Mouse (Mus musculus) liver, embryonic 11.5 days (tissue): ENCODE data around the gene Sidt2. TPM values are rescaled to one million over a fixed set of nuclear protein-coding genes. Genes with fewer than 3 reads are reported as not detected.

Experiments used
- ATAC-seq: fragments of 200-750 bp; cut with Nextera tagmentation; replicated peaks from 2 replicates; pipeline ENCODE4 v1.8.0; 2017; ENCODE audit warnings: moderate number of reproducible peaks, mild to moderate bottlenecking, moderate TSS enrichment, moderate library complexity; ENCODE audit not compliant: low FRiP score
- DNase-seq: peaks from one replicate; pipeline ENCODE4 v3.0.0-alpha.2; 2017; ENCODE audit warnings: low spot score
- H3K27ac ChIP-seq: fragments of 300-500 bp; sonication (generic); 2 replicates; pipeline ENCODE4 v1.5.1; 2014; ENCODE audit warnings: mild to moderate bottlenecking, low read depth, low read length, control low read depth
- H3K27me3 ChIP-seq: fragments of 300-500 bp; sonication (generic); replicated peaks from 2 replicates; pipeline ENCODE4 v1.6.1; 2014; ENCODE audit warnings: low read length, mixed read lengths; ENCODE audit not compliant: control insufficient read depth, insufficient read depth
- H3K36me3 ChIP-seq: fragments of 300-500 bp; sonication (generic); 2 replicates; pipeline ENCODE4 v1.6.1; 2014; ENCODE audit warnings: mild to moderate bottlenecking, low read length, moderate library complexity, mixed read lengths; ENCODE audit not compliant: control insufficient read depth, insufficient read depth
- H3K4me1 ChIP-seq: fragments of 300-500 bp; sonication (generic); replicated peaks from 2 replicates; pipeline ENCODE4 v1.6.1; 2014; ENCODE audit warnings: low read length, mixed read lengths; ENCODE audit not compliant: control insufficient read depth, insufficient read depth
- H3K4me2 ChIP-seq: fragments of 300-500 bp; sonication (generic); 2 replicates; pipeline ENCODE4 v1.6.1; 2014; ENCODE audit warnings: mild to moderate bottlenecking, control low read depth, moderate library complexity
- H3K4me3 ChIP-seq: fragments of 300-500 bp; sonication (generic); 2 replicates; pipeline ENCODE4 v1.5.1; 2014; ENCODE audit warnings: low read depth, low read length, control low read depth
- H3K9ac ChIP-seq: fragments of 300-500 bp; sonication (generic); 2 replicates; pipeline ENCODE4 v1.6.1; 2014; ENCODE audit warnings: low read depth, low read length, control low read depth
- H3K9me3 ChIP-seq: fragments of 300-500 bp; sonication (generic); 2 replicates; pipeline ENCODE4 v1.6.1; 2016; ENCODE audit warnings: low read length, inconsistent platforms, mixed read lengths; ENCODE audit not compliant: control insufficient read depth
- WGBS: fragments of 180-500 bp; shearing (Covaris S2); extraction: QIAGEN DNeasy Blood & Tissue Kit; methylation state at CpG from one replicate; pipeline ENCODE4 v1.1.7; 2014; 5-methylcytosine and 5-hydroxymethylcytosine counted together
- polyA plus RNA-seq: library from polyadenylated mRNA; unstranded; fragments of >200 nt; fragmentation: Nextera tagmentation; extraction: Ambion mirVana; gene quantifications from 2 replicates; pipeline ENCODE4 v1.2.1, GENCODE M21; 2014

The Sidt2 gene
- polyA plus RNA-seq, 1 experiment from 2014 or later = 34.1 TPM

DNA sequence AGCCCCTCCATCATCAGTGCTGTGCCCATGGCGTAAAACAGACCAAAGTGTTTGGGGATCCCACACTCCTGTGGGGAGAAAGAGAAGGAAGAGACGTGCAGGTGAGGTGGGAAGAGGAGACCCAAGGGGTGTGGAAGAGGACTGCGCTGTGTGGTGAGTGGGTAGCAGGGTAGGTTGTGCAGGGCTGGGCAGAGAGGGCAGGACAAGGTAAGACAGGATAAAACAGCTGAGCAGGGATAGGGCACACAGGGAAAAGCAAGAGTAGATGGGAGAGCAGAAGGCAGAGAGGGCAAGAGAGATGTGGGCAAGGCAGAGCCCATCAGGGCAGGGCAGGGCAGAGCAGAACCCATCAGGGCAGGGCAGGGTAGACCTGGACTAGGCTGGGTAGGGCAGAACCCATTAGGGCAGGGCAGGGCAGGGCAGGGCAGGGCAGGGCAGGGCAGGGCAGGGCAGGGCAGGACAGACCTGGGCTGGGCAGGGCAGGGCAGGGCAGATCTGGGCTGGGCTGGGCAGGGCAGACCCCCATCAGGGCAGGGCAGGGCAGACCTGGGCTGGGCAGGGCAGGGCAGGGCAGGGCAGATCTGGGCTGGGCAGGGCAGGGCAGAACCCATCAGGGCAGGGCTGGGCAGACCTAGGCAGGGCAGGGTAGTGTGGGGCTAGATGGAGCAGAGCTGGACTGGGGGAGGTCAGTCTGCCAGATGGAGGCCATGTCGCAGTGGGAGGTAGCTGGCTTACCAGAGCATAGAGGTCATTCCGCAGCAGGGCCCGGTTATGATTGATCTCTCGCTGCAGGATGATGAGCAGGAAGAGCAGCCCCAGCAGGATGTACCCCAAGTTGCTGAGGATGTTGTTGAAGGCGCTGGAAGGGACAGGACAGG is 11.2 kb downstream of the Sidt2 start:
- ATAC-seq (peak; percentile 38), DNase-seq (no peak)
- H3K27me3 ChIP-seq = no peaks in the 10 kb centered on the region
- no peak overlapping the region for H3K27ac ChIP-seq
- peaks cover 32% of the 10 kb centered on the region for H3K4me1 ChIP-seq
- no peaks in the 10 kb centered on the region for H3K9me3 ChIP-seq
- H3K36me3 ChIP-seq = peaks cover 36% of the 10 kb centered on the region
- no peak overlapping the region for H3K4me3 ChIP-seq
- 93% methylated on average over 8 of the region's 8 CpGs for WGBS
- H3K9ac ChIP-seq = no peak overlapping the region
- H3K4me2 ChIP-seq = no peak overlapping the region

DNA sequence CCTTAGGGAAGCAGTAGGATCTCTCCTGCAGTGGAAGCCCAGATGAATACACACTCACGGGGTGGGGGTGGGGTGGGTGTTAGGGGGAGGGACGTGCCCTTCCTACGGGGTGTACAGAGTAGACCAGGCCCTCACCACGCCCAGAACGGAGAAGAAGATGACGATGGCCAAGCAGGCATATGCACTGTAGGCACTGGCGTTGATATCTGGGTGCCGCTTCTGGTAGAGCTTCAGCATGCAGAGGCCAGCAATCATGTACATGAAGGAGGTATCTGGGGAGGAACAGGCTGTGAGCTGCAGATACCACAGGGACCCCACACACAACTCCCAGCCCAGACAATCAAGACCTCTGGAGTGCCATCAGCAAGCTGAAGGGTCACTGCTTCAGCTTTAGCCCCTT is 12.1 kb downstream of the Sidt2 start:
- Histone ChIP-seq H3K4me2 (peak overlapping the region; percentile 46), H3K9me3 (no peaks in the 10 kb centered on the region), H3K27me3 (no peaks in the 10 kb centered on the region), H3K9ac (no peak overlapping the region), H3K4me1 (peaks cover 32% of the 10 kb centered on the region), H3K36me3 (peaks cover 40% of the 10 kb centered on the region), H3K4me3 (no peak overlapping the region), H3K27ac (peak overlapping the region; percentile 39; the same call in 1 of the 2 replicates)
- ATAC-seq (peak; percentile 87), DNase-seq (no peak)
- WGBS = 65% methylated on average over 8 of the region's 8 CpGs

DNA sequence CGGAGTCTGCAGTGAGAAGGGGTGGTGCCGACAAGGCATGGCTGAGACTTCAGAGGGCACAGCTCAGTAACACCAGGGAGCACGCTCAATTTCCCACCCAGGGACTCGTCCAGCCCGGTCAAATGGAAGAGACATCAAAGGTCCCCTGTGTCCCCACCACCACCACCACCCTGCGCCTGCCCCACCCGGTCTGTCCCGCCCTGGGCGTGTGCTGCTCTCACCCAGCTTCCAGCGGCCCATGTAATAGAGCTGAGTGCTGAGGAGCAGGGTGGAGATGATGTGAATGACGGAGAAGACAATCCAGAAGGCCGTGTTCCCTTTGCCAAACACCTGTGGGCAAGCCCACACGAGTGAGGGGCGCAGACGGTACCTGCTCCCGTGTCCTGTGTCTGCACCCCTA is 12.6 kb downstream of the Sidt2 start:
- Histone ChIP-seq H3K4me1 (peaks cover 32% of the 10 kb centered on the region), H3K27me3 (no peaks in the 10 kb centered on the region), H3K9ac (no peak overlapping the region), H3K36me3 (peaks cover 40% of the 10 kb centered on the region), H3K27ac (peak overlapping the region; percentile 45), H3K4me2 (peak overlapping the region; percentile 46), H3K9me3 (no peaks in the 10 kb centered on the region), H3K4me3 (no peak overlapping the region)
- WGBS = 82% methylated on average over 16 of the region's 16 CpGs
- ATAC-seq (peak; percentile 71), DNase-seq (no peak)

DNA sequence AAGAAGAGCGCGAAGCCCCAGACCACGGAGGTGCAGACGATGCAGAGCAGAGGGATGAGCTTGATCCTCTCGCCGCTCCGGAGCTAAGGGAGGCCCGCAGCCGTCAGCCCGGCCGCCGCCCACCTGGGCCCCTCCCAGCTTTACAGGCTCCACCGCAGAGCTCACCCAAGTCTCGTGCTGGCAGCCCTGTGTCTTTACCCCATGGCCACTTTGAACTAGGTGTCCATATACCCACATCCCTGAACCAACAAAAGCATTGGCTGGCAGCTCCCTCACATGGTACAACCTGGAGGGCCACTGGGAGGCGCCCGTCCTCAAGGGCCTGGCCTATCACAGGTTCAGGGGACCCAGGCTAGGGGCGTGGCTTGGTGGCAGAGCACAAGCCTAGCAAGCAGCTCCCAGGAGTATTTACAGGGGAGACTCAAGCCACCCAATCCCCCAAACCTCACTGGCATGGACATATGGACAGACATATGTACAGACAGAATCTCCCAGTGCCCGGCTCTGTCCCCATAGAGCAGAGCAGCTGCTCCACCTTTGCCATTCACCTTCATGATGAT is 13.6 kb downstream of the Sidt2 start:
- H3K27me3 ChIP-seq = no peaks in the 10 kb centered on the region
- no peak overlapping the region for H3K9ac ChIP-seq
- H3K9me3 ChIP-seq = no peaks in the 10 kb centered on the region
- H3K4me1 ChIP-seq = peaks cover 32% of the 10 kb centered on the region
- WGBS = 70% methylated on average over 18 of the region's 18 CpGs
- peak overlapping the region; percentile 45; the same call in 1 of the 2 replicates for H3K27ac ChIP-seq
- ATAC-seq (peak; percentile 55), DNase-seq (no peak)
- H3K4me3 ChIP-seq = no peak overlapping the region
- no peak overlapping the region for H3K4me2 ChIP-seq
- peaks cover 38% of the 10 kb centered on the region for H3K36me3 ChIP-seq

DNA sequence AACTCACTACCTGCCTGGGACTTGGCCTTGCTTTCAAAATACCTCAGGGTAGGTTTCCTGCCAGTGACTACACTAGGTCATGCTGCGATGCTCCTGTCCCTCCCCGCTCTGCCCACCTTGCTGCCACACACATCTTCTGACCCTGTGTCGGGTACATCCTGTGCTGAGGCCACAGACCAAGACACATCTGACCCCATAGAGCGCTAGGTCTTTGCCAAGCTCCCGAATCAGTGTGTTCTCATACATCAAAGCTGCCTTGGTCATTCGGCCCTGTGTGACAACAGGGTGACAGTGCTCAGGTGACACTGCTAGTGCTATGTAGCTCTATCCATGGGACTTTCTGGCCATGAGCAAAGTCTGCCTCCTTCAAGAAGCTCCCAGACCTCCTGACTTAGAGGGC is 15.3 kb downstream of the Sidt2 start:
- Histone ChIP-seq H3K4me3 (no peak overlapping the region), H3K9ac (no peak overlapping the region), H3K36me3 (peaks cover 35% of the 10 kb centered on the region), H3K4me2 (no peak overlapping the region), H3K9me3 (no peaks in the 10 kb centered on the region), H3K27me3 (peaks cover 2% of the 10 kb centered on the region; the same call in 1 of the 2 replicates), H3K4me1 (peaks cover 24% of the 10 kb centered on the region), H3K27ac (no peak overlapping the region)
- no peak for ATAC-seq
- 88% methylated on average over 6 of the region's 6 CpGs for WGBS
- no peak for DNase-seq

DNA sequence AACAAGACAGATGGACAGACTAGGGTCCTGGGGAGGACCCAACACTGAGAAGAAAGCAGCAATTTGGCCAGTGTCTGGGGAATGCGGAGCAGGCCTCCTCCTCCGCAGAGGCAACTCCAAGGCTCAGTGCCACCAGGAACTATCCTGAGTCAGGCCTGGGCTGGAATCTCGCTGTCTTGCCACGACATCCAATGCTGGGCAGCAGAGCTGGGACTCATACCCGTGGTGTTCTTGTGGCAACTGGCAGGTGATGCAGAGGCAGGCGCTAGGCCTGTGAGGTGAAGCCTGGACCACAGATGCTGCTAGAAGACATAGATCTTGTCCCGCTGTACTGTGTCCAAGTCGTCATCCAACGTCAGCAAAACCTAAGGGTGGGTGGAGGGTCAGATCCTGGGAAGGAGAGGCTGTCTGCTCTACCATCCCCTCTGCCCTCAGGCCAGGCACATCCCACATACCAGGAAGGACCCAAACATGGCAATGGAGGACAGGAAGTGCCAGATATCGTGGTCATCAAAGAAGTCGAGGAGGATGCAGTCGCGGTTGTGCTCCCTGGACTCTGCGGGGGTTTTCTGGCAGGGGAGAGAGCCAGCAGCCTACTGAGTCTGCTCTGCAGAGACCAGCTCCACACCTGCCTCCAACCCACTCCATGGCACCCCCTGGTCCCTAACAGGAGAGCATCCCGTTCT is 16.0 kb downstream of the Sidt2 start:
- no peak for ATAC-seq
- Histone ChIP-seq H3K9ac (no peak overlapping the region), H3K4me2 (no peak overlapping the region), H3K4me1 (peaks cover 19% of the 10 kb centered on the region), H3K27me3 (peaks cover 2% of the 10 kb centered on the region; the same call in 1 of the 2 replicates), H3K27ac (no peak overlapping the region), H3K36me3 (peaks cover 32% of the 10 kb centered on the region), H3K4me3 (no peak overlapping the region), H3K9me3 (no peaks in the 10 kb centered on the region)
- WGBS = 81% methylated on average over 15 of the region's 15 CpGs
- DNase-seq = no peak

DNA sequence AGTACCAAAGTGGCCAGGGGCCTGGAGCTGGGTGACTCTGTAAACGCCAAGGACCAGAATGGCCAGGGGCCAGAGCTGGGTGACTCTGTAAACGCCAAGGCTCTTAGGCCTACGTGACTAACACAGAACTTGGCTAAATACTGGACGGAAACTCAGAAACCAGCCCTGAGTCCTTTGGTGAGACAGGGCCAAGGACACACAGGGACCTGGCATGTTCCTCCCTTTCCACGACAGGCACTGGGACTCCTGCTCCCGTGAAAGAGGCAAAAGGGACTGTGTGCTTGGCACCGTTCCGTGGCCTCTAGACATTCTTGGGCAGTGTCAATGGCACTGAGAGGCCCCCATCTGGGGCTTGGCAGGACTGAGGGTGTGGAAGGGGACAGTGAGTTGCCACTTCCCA is 17.0 kb downstream of the Sidt2 start:
- ATAC-seq (no peak), DNase-seq (no peak)
- 93% methylated on average over 8 of the region's 8 CpGs for WGBS
- peaks cover 16% of the 10 kb centered on the region for H3K4me1 ChIP-seq
- no peak overlapping the region for H3K27ac ChIP-seq
- H3K27me3 ChIP-seq = peaks cover 2% of the 10 kb centered on the region; the same call in 1 of the 2 replicates
- H3K4me3 ChIP-seq = no peak overlapping the region
- peaks cover 30% of the 10 kb centered on the region for H3K36me3 ChIP-seq
- H3K9ac ChIP-seq = no peak overlapping the region
- H3K9me3 ChIP-seq = no peaks in the 10 kb centered on the region
- no peak overlapping the region for H3K4me2 ChIP-seq

DNA sequence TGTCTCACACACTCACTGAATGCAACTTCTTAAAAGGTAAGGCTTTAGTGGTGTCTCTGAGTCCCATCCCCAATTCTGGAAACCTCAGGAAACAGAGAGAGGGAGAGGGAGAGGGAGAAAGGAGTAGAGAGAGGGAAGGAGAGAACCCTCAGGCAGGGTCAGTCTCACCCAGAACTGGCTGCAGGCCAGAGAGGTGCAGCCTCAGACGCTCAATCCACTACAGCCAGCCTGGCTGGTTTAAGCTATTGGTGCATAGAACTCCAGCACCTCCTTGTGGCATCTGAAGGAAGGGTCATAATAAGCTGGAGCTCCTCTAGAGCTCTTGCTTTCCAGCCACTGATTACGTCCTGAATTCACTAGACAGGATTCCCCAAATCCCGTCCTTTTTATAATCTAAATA is 18.2 kb downstream of the Sidt2 start:
- peak; percentile 51 for DNase-seq

More for the DNA sequence above, 18.2 kb downstream of the Sidt2 start:
- no peak overlapping the region for H3K4me3 ChIP-seq
- H3K27ac ChIP-seq = no peak overlapping the region
- ATAC-seq = peak; percentile 51
- H3K9ac ChIP-seq = no peak overlapping the region
- peaks cover 6% of the 10 kb centered on the region for H3K4me1 ChIP-seq
- peaks cover 2% of the 10 kb centered on the region; the same call in 1 of the 2 replicates for H3K27me3 ChIP-seq
- WGBS = 23% methylated on average over 3 of the region's 3 CpGs
- H3K4me2 ChIP-seq = no peak overlapping the region
- H3K9me3 ChIP-seq = no peaks in the 10 kb centered on the region
- peaks cover 19% of the 10 kb centered on the region for H3K36me3 ChIP-seq
